Mouse (Mus musculus) limb, embryonic 14.5 days (tissue): ENCODE results near the gene Cep68. TPM values are rescaled to one million over a fixed set of nuclear protein-coding genes. Genes with fewer than 3 reads are reported as not detected.
"Not testable (repeated sequence)": the region's sequence is repeated elsewhere in the genome, so short reads cannot be mapped to it uniquely, and the experiment has no call there.

Experiments used
- ATAC-seq: fragments of 200-750 bp; cut with Nextera tagmentation; 2 replicates; pipeline ENCODE4 v1.8.0; 2017; ENCODE audit warnings: low read depth, moderate number of reproducible peaks, moderate TSS enrichment; ENCODE audit not compliant: low FRiP score
- DNase-seq: peaks from one replicate; pipeline ENCODE4 v3.0.0-alpha.2; 2015; ENCODE audit warnings: low spot score
- H3K27ac ChIP-seq: fragments of 300-500 bp; sonication (generic); replicated peaks from 2 replicates; pipeline ENCODE4 v1.5.1; 2014; ENCODE audit warnings: low read depth, mild to moderate bottlenecking, low read length, moderate library complexity, mixed read lengths
- H3K27me3 ChIP-seq: fragments of 300-500 bp; sonication (generic); 2 replicates; pipeline ENCODE4 v1.6.1; 2014; ENCODE audit warnings: low read length, mixed read lengths; ENCODE audit not compliant: control insufficient read depth, insufficient read depth
- H3K36me3 ChIP-seq: fragments of 300-500 bp; sonication (generic); 2 replicates; pipeline ENCODE4 v1.6.1; 2014; ENCODE audit warnings: mild to moderate bottlenecking, low read length, moderate library complexity, mixed read lengths; ENCODE audit not compliant: control insufficient read depth, insufficient read depth
- H3K4me1 ChIP-seq: fragments of 300-500 bp; sonication (generic); 2 replicates; pipeline ENCODE4 v1.6.1; 2014; ENCODE audit warnings: antibody characterized with exemption, low read length, mixed read lengths; ENCODE audit not compliant: control insufficient read depth, insufficient read depth
- H3K4me2 ChIP-seq: fragments of 300-500 bp; sonication (generic); replicated peaks from 2 replicates; pipeline ENCODE4 v1.6.1; 2014; ENCODE audit warnings: low read depth, mild to moderate bottlenecking, low read length, moderate library complexity; ENCODE audit not compliant: severe bottlenecking
- H3K4me3 ChIP-seq: fragments of 300-500 bp; sonication (generic); replicated peaks from 2 replicates; pipeline ENCODE4 v1.5.1; 2014; ENCODE audit warnings: low read length
- H3K9ac ChIP-seq: fragments of 300-500 bp; sonication (generic); 2 replicates; pipeline ENCODE4 v1.6.1; 2014; ENCODE audit warnings: mild to moderate bottlenecking, low read depth, low read length, moderate library complexity; ENCODE audit not compliant: severe bottlenecking
- H3K9me3 ChIP-seq: fragments of 300-500 bp; sonication (generic); 2 replicates; pipeline ENCODE4 v1.6.1; 2016; ENCODE audit warnings: low read length; ENCODE audit not compliant: control insufficient read depth
- POLR2A ChIP-seq: fragments of 200-500 bp; IDR thresholded peaks from 2 replicates; pipeline ENCODE4 v1.8.0; 2012; ENCODE audit warnings: inconsistent platforms, mild to moderate bottlenecking, moderate library complexity, borderline replicate concordance; ENCODE audit not compliant: insufficient read depth, insufficient read length; ENCODE audit errors: extremely low read depth
- WGBS: fragments of 180-500 bp; shearing (Covaris S2); extraction: QIAGEN DNeasy Blood & Tissue Kit; methylation state at CpG from one replicate; pipeline ENCODE4 v1.1.7; 2014; 5-methylcytosine and 5-hydroxymethylcytosine counted together
- polyA plus RNA-seq, 2 experiments: library from polyadenylated mRNA; depleted of rRNA in 1 of 2; stranded (reverse) in 1 of 2; unstranded in 1 of 2; fragments of >200 nt; fragmentation: Nextera tagmentation in 1 of 2; extraction: Ambion mirVana in 1 of 2; gene quantifications; 2 replicates each; pipeline versions ENCODE4 v1.2.1 to v1.2.3; 2012 to 2014

Cep68 gene
- polyA plus RNA-seq, 2 experiments, result 28.5 to 29.7 TPM

DNA sequence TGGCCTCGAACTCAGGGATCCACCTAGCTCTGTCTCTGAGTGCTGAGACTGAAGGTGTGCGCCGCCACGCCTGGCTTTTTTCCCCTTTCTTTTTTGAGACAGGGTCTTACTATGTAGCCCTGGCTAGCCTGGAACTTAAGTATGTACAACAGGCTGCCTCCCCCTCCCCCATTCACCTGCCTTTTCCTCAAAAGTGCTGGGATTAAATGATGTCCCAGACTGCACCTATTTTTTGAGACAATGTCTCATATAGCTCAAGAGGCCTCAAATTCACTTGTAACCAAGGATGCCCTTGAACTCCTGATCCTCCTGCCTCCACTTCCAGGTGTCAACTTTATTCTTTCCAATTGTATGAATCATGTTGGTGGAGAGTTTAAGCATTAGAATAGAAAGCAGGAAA, 23.3 kb downstream of the Cep68 start:
- H3K36me3 ChIP-seq, result peaks cover 85% of the 10 kb centered on the region
- no peaks in the 10 kb centered on the region for H3K27me3 ChIP-seq
- no peak overlapping the region for H3K4me2 ChIP-seq
- H3K4me3 ChIP-seq, result no peak overlapping the region
- H3K9ac ChIP-seq, result no peak overlapping the region
- H3K9me3 ChIP-seq, result no peaks in the 10 kb centered on the region
- TF ChIP-seq POLR2A, result no peak
- DNase-seq (no peak), ATAC-seq (no peak)
- no peaks in the 10 kb centered on the region for H3K4me1 ChIP-seq
- 98% methylated on average over 4 of the region's 4 CpGs for WGBS
- H3K27ac ChIP-seq, result no peak overlapping the region

DNA sequence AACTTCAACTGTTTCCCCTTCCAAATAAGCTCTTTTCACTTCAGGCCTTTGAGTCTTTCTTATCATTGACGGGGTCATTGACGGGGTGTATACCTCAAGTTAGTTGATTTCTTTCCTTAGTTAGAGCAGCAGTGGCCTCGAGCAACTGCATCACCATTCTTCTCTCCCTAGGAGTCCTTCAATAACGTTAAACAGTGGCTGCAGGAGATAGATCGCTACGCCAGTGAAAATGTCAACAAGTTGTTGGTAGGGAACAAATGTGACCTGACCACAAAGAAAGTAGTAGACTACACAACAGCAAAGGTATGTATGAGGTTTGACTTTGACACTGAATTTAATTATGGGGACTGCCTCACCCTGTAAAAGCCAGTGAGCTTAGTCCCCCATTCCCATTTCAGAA, 25.0 kb downstream of the Cep68 start:
- Histone ChIP-seq H3K9ac (no peak overlapping the region), H3K27ac (no peak overlapping the region), H3K36me3 (peaks cover 78% of the 10 kb centered on the region), H3K27me3 (no peaks in the 10 kb centered on the region), H3K4me3 (no peak overlapping the region), H3K9me3 (no peaks in the 10 kb centered on the region), H3K4me2 (no peak overlapping the region), H3K4me1 (no peaks in the 10 kb centered on the region)
- TF ChIP-seq POLR2A, result no peak
- 86% methylated on average over 6 of the region's 6 CpGs for WGBS
- DNase-seq, result no peak
- ATAC-seq, result no peak

DNA sequence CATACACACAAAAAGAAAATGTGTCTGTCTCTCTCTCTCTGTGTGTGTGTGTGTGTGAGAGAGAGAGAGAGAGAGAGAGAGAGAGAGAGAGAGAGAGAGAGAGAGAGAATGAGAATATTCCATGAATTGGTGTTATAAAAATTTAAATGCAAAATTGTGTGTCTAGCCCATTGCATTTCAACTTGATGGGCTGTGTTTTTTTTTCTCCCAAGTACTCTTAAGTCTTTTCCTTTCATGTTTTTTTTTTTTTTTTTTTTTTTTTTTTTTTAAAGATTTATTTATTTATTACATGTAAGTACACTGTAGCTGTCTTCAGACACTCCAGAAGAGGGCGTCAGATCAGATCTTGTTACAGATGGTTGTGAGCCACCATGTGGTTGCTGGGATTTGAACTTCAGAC, 27.6 kb downstream of the Cep68 start:
- ATAC-seq, H3K27ac ChIP-seq, H3K9ac ChIP-seq, H3K27me3 ChIP-seq, H3K4me3 ChIP-seq, H3K4me2 ChIP-seq, H3K9me3 ChIP-seq, DNase-seq, H3K4me1 ChIP-seq: not testable (repeated sequence)
- peaks cover 82% of the 10 kb centered on the region for H3K36me3 ChIP-seq
- whole genome bisulfite sequencing, result 100% methylated on average over 1 of the region's 1 CpGs

DNA sequence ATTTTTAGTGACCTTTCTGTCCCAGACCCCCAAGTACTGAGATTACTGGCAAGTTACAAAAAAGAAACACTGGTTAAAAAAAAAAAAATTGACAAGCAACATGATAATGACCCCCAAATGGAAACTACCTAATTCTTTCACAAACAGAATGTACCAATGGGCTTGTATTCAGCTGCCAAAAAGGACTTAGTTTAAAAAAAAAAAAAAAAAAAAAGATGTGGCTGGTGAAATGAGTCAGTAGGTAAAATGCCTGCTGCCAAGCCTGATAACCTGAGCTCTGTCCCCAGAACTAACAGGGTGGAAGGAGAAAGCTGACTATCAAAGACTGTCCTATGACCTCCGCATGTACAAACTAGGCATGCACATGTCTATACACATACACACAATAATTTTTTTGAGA, 32.0 kb downstream of the Cep68 start:
- H3K9me3 ChIP-seq, result no peaks in the 10 kb centered on the region
- no peak overlapping the region for H3K4me2 ChIP-seq
- H3K4me1 ChIP-seq, result no peaks in the 10 kb centered on the region
- TF ChIP-seq POLR2A, result no peak
- H3K27me3 ChIP-seq, result no peaks in the 10 kb centered on the region
- H3K36me3 ChIP-seq, result peaks cover 65% of the 10 kb centered on the region
- no peak overlapping the region for H3K9ac ChIP-seq
- H3K4me3 ChIP-seq, result no peak overlapping the region
- H3K27ac ChIP-seq, result no peak overlapping the region
- DNase-seq, result no peak
- ATAC-seq, result no peak
- WGBS, result 100% methylated on average over 1 of the region's 1 CpGs

DNA sequence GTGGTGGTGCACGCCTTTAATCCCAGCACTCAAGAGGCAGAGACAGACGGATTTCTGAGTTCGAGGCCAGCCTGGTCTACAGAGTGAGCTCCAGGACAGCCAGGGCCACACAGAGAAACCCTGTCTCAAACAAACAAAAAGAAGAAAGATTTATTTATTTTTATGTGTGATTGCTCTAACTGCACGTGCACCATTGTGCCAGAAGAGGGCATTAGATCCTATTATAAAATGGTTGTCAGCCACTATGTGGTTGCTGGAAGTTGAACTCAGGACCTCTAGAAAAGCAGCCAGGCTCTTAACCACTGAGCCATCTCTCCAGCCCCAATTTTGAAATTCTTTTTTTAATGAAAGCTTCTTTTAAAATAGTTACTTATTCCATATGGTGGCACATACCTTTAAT, 32.8 kb downstream of the Cep68 start:
- no peak for ATAC-seq
- H3K9ac ChIP-seq, result no peak overlapping the region
- H3K27me3 ChIP-seq, result no peaks in the 10 kb centered on the region
- no peak overlapping the region for H3K4me3 ChIP-seq
- no peaks in the 10 kb centered on the region for H3K4me1 ChIP-seq
- no peak for TF ChIP-seq POLR2A
- no peak overlapping the region for H3K4me2 ChIP-seq
- 91% methylated on average over 4 of the region's 4 CpGs for WGBS
- peaks cover 59% of the 10 kb centered on the region for H3K36me3 ChIP-seq
- H3K27ac ChIP-seq, result no peak overlapping the region
- DNase-seq, result no peak
- no peaks in the 10 kb centered on the region for H3K9me3 ChIP-seq

DNA sequence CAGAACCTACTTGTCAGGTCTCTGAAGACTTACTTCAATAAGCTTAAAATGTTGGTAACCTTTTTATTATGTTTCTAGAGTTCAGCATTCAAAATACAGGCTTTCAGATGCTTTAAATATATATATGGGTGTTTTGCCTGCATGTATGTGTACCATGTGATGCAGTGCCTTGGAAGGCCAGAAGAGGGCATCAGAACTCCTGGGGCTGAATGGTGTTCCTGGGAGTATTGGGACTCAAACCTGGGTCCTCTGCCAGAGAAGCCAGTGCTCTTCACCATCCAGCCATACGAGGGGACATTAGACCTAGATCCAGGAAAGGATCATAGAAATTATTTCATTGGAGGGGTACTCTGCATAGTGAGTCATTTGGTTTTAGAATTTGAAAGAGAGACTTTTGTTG, 34.5 kb downstream of the Cep68 start:
- H3K36me3 ChIP-seq, result peaks cover 49% of the 10 kb centered on the region

More for the DNA sequence above, 34.5 kb downstream of the Cep68 start:
- Histone ChIP-seq H3K4me3 (no peak overlapping the region), H3K9ac (no peak overlapping the region), H3K27me3 (no peaks in the 10 kb centered on the region), H3K27ac (no peak overlapping the region), H3K4me2 (no peak overlapping the region), H3K9me3 (no peaks in the 10 kb centered on the region), H3K4me1 (no peaks in the 10 kb centered on the region)
- ATAC-seq (no peak), DNase-seq (no peak)
- WGBS, result 100% methylated on average over 1 of the region's 1 CpGs
- TF ChIP-seq POLR2A, result no peak
